Mouse (Mus musculus) left cerebral cortex, adult 8-10 months (tissue): Measurements from ENCODE around the gene Mndal. TPM values are rescaled to one million over a fixed set of nuclear protein-coding genes. Genes with fewer than 3 reads are reported as not detected.
"Not testable (repeated sequence)": the region's sequence is repeated elsewhere in the genome, so short reads cannot be mapped to it uniquely, and the experiment has no call there.

ENCODE experiments used
- DNase-seq, 2 experiments: peaks; one replicate each; pipeline ENCODE4 v3.0.0; 2022; ENCODE audit warnings: low spot score in 2 of 2
- total RNA-seq, 4 experiments: library from RNA; stranded (reverse); gene quantifications; 2 replicates each; pipeline ENCODE4 v1.2.4; 2022

Gene Mndal
- total RNA-seq, 4 experiments from 2014 or later: 1.1 to 1.6 (median 1.3) TPM

DNA sequence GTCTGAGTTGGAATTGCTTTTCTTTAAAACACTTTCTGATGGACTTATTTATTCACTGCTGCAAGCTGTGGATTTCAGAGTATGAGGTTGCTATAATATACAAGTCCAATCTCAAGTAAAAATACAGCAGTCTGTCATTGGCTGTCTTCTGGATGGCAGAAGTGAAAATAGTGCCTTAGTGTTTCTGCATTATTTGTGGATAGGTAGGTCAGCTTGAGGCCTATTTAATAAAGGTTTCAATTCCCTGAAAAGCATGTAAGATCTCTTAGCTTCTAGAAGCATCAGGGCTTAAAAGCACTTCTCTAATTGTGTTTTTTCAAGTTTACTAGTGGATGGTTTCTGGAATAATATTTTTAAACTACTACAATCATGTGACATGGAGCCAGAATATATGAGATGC lies 52.5 kb downstream of the Mndal start:
- DNase-seq: not testable (repeated sequence)

- DNase-seq: not testable (repeated sequence)
Measured at GRCm38 (mm10) chr1:173887026-173887787, 55.1 kb downstream of the Mndal start.

- DNase-seq: not testable (repeated sequence)
Measured at GRCm38 (mm10) chr1:173880004-173880666, 62.2 kb downstream of the Mndal start.

- DNase-seq: not testable (repeated sequence)
Measured at GRCm38 (mm10) chr1:173879225-173879987, 62.9 kb downstream of the Mndal start.

DNA sequence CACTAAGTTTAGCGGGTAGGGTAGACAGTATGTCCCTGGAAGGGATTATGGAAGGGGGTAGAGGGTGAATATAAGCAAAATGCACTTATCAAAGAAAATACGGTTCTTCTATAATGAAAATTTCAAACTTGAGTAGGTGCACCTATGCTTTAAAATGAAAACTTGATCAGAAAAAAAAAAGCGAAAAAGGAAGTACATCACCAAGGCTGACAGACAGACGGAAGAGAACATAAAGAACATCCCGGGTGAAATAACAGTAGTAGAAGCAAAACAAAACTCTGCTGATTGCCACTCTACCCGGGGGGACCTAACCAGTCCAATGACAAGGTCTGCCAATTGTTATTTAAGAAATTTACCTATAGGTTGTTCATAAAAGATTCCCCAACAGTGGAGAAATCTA lies 64.0 kb downstream of the Mndal start:
- DNase-seq: not testable (repeated sequence)

DNA sequence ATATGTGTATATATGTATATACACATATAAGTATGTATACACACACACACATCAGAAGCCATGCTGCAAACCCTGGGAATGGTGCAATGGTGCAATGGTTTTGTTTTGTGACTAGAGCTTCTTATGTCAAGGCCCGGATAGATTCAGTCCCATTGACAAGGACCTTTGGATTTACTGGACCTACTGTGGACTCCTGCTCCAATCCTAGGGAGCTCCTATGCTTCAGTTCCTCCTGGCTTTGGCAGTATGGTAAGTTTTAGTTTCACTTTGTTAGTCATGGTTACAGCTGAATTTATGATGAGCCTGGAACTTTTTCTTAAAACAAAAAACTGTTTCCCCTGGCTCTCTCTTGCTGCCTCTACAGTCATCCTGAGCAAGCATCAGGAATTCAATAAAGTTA lies 65.2 kb downstream of the Mndal start:
- not testable (repeated sequence) for DNase-seq

GRCm38 (mm10) chr1:173868586-173868985 lies 73.7 kb downstream of the Mndal start:
- DNase-seq: not testable (repeated sequence)

GRCm38 (mm10) chr1:173866504-173866903 lies 75.8 kb downstream of the Mndal start:
- DNase-seq: no peak

DNA sequence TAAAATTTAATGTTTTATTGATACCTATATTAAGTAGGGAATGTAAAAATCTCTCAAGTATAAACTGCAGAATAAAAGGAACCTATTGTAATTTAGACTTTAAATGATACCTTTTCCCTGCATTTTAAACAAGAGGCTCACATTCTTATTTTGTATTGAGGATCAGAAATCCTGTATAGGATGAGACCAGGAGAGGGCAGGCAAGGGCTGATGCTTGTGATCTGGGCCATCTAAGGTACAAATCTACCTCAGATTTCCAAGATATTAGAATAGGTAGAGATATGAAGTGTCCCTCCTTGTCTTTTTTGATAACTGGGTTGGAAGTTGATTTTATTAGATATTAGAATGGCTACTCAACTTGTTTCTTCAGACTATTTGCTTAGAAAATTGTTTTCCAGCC lies 88.6 kb downstream of the Mndal start:
- DNase-seq: not testable (repeated sequence)

- not testable (repeated sequence) for DNase-seq
Measured at GRCm38 (mm10) chr1:173852853-173853252, 89.4 kb downstream of the Mndal start.

DNA sequence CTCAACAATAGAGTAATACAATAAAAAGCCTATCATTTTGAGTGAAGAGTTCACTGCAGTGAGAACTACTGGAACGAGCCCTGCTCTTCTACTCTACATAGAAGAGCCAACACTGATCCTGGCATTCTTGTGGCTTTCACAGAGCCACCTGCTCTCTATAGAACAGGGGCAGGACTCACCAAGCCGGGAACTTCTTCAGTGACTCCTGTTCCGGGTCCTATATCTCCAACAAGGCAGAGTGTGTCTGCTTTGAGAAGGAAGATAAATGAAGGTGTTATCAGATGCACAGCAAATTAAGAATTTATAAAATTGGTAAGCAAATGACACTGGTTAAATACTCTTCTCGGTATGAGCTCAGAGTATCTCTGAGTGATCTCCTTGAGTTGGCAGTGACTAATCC lies 96.1 kb downstream of the Mndal start:
- not testable (repeated sequence) for DNase-seq

GRCm38 (mm10) chr1:173844754-173845153 lies 97.5 kb downstream of the Mndal start:
- no peak for DNase-seq

DNA sequence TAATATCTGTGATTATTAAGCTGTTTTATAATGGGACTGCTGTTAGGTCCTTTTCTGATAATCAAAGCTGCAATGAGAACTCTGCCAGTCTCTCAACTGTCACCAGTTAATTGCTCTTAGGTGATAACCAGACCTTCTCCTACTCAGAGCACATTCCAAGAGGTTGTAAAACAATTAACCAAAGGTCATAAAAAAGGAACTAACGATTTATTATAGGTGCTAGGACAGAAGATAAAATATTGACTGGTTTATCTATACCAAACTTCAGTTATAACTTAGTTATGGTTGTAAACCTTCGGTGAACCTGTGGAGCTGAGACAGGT lies 120.8 kb downstream of the Mndal start:
- not testable (repeated sequence) for DNase-seq

DNA sequence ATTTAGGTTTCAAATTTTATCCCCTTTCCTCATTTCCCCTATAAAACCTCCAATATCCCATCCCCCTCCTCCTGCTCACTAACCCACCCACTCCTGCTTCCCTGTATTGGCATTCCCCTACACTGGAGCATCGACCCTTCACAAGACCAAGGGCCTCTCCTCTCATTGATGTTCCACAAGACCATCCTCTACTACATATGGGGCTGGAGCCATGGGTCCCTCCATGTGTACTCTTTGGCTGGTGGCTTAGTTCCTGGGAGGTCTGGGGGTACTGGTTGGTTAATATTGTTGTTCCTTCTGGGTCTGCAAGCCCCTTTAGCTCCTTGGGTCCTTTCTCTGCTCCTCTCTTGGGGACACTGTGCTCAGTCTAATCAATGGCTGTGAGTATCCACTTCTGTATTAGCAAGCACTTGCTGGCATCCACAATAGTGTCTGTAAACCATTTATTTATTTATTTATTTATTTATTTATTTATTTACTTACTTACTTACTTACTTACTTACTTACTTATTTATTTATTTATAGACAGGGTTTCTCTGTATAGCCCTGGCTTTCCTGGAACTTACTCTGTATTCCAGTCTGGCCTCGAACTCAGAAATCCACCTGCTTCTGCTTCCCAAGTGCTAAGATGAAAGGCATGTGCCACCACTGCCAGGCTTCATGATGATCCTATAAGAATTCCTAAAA lies 121.4 kb downstream of the Mndal start:
- DNase-seq: not testable (repeated sequence)

GRCm38 (mm10) chr1:173809294-173809693 lies 133.0 kb downstream of the Mndal start:
- not testable (repeated sequence) for DNase-seq

DNA sequence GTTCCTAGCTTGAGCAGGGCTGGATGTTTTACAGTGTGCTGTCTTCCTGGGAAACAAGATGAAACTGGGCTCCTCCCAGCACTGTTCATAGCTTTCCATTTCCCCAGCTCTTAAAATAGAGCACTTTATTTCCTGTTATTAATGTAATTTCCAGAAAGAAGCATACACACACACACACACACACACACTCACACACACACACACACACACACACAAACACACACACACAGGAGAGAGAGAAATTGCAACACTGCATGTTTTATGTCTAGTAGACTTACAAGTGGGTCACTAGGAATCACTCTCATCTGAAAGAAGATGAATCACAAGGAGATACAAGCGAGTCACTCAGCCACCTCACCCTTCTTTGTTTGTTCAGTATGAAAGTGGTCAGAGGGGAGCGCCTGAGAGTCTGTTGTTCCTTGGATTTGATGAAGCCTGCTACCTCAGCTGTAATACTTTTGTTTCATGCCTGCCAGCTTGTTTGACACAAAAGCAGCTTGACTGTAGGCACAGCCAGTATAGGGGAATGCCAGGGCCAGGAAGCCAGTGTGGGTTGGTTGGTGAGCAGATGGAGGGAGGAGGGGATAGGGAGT lies 139.5 kb downstream of the Mndal start:
- not testable (repeated sequence) for DNase-seq

DNA sequence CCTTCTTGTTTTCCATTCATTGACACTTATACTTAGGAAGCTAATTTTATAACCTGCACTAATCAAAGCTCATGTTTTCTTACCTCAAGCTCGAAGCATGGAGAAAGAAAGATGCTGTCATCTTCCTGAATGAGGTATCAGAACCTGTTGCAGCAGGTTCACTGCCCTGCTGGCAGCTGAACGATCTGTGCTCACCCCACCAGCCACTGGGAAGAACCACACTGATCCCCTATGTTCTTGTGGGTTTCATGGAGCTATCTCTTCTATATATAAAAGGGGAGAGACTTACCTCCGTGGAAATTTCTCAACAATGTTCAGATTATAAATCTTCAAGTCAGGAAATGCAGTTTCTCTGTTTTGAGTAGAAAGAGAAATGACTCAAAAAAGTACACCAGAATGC lies 140.1 kb downstream of the Mndal start:
- not testable (repeated sequence) for DNase-seq

GRCm38 (mm10) chr1:173801791-173802190 lies 140.5 kb downstream of the Mndal start:
- not testable (repeated sequence) for DNase-seq
